Mouse (Mus musculus) bone marrow macrophage, adult 2 months (primary cell): Measurements from ENCODE around the gene Odr4.

ENCODE experiments used
- CTCF ChIP-seq: IDR thresholded peaks from 2 replicates; pipeline ENCODE4 v1.5.1; 2012; ENCODE audit warnings: low read depth, mild to moderate bottlenecking, low read length, moderate library complexity
- POLR2A ChIP-seq: IDR thresholded peaks from 2 replicates; pipeline ENCODE4 v1.6.1; 2012; ENCODE audit warnings: mild to moderate bottlenecking, low read depth, low read length, borderline replicate concordance

- TF ChIP-seq CTCF, result no peak
- no peak for TF ChIP-seq POLR2A
These were observed 11.7 kb upstream of the Odr4 start for GRCm38 (mm10) chr1:150404555-150404954.
